Mouse (Mus musculus) liver, postnatal 0 days (tissue): ENCODE measurements at regions not wholly inside any gene's neighbourhood (a gene's known extent, or its start where the extent isn't known, plus 50 kb on each side); places are given as distances from the start of the nearest gene placed in this dataset.

Experiments
- CTCF ChIP-seq: sonication (generic); IDR thresholded peaks from 2 replicates; pipeline ENCODE4 v1.5.1; 2016; ENCODE audit warnings: antibody characterized with exemption, low read depth
- EP300 ChIP-seq: IDR thresholded peaks from 2 replicates; pipeline ENCODE4 v1.6.1; 2016; ENCODE audit warnings: antibody characterized with exemption, low read depth, mild to moderate bottlenecking

DNA sequence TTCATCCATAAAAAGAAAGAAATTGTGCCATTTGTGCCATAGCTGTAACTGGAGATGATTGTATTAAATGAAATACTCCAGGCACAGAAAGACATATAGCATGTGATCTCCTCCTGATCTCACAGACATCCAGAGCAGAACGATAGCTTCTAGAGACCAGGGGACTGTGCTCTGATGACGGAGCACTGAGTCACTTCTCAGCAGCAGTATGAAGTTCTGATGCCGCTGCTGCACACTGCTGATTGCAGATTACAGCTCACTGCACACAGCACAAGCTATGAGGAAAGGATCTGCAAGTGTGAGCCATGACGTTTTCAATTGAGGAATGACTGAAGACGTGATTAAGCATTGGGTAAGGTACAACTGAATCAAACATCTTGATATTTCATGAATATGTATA lies 190.6 kb upstream of the Adamts9 start:
- TF ChIP-seq EP300 = no peak
- no peak for TF ChIP-seq CTCF
